9 mouse cellular contexts compared by ENCODE assay signal in genomic region chr7:79502152-79503102, GRCm38 (mm10). TPM values are rescaled to one million over a fixed set of nuclear protein-coding genes. Genes with fewer than 3 reads are reported as not detected.
DNase-seq lines count a peak whose midpoint lies in the region; ATAC-seq and TF ChIP-seq lines count a peak whose summit lies in the region.
"Had no signal": no experiment of that assay in that cellular context is flagged by ENCODE, and none has a peak within 500 bp of the region (broad histone marks: within the 10 kb centered on the region; RNA-seq: fewer than 3 reads in every experiment).

No protein-coding gene starts in this region.

- H3K9me3 ChIP-seq in ES-E14 (ENCODE audit: control insufficient read depth, insufficient read depth, low read depth, low read length), result no peaks in the 10 kb centered on the region
- H3K9me3 ChIP-seq in embryonic facial prominence, embryonic 12.5 days, result no peaks in the 10 kb centered on the region
- no peaks in the 10 kb centered on the region for H3K9me3 ChIP-seq in hindbrain, postnatal 0 days (ENCODE audit: low read length)

- peaks cover 100% of the 10 kb centered on the region for H3K27me3 ChIP-seq in embryonic facial prominence, embryonic 12.5 days
- no peaks in the 10 kb centered on the region for H3K27me3 ChIP-seq in hindbrain, postnatal 0 days (ENCODE audit: insufficient read depth, low read length)

- H3K27ac ChIP-seq in ES-E14 (ENCODE audit: insufficient read depth, low read depth, low read length, poor library complexity, severe bottlenecking), result no peak overlapping the region
- no peak overlapping the region for H3K27ac ChIP-seq in embryonic facial prominence, embryonic 12.5 days
- peak overlapping the region; percentile 97 for H3K27ac ChIP-seq in hindbrain, postnatal 0 days

- in situ Hi-C loops in ES-E14 (cut with MboI; ENCODE audit: low sequenced_read_pairs in 2 of 2, unreplicated experiment in 2 of 2), result no loop called here

- DNase-seq in embryo, embryonic 11 days, result peak; percentile 22
- no peak for DNase-seq in embryo, embryonic 10 days (ENCODE audit: low spot score)
- DNase-seq in ES-E14 (ENCODE audit: low read depth, low spot score), result no peak
- DNase-seq in hindbrain, postnatal 0 days (ENCODE audit: low spot score), result peak; percentile 43
- DNase-seq in heart, adult 11 months, result no peak
- no peak for DNase-seq in natural killer cell, adult 2 months (ENCODE audit: low spot score in 2 of 2)
- DNase-seq in MN1 (ENCODE audit: low spot score), result no peak
- DNase-seq: kidney, postnatal 36 days had no signal

- H3K4me3 ChIP-seq in ES-E14 (ENCODE audit: insufficient read depth in 1 of 2, low read depth in 1 of 2, low read length in 2 of 2, poor library complexity in 1 of 2, severe bottlenecking in 1 of 2), result no peak overlapping the region
- peak overlapping the region; percentile 3; the same call in 1 of the 2 replicates for H3K4me3 ChIP-seq in embryonic facial prominence, embryonic 12.5 days
- peak overlapping the region; percentile 89 for H3K4me3 ChIP-seq in hindbrain, postnatal 0 days (ENCODE audit: low read length)

- peaks cover 0 to 11% of the 10 kb centered on the region in 2 experiments; a peak in 2 of 4 replicates for H3K4me1 ChIP-seq in ES-E14 (ENCODE audit: control insufficient read depth in 2 of 2, insufficient read depth in 2 of 2, low read length in 2 of 2, poor library complexity in 1 of 2)
- peaks cover 14% of the 10 kb centered on the region; the same call in 1 of the 2 replicates for H3K4me1 ChIP-seq in embryonic facial prominence, embryonic 12.5 days
- peaks cover 5% of the 10 kb centered on the region; the same call in 1 of the 2 replicates for H3K4me1 ChIP-seq in hindbrain, postnatal 0 days (ENCODE audit: insufficient read depth, low read length)

- no peak for ATAC-seq in embryonic facial prominence, embryonic 12.5 days (ENCODE audit: insufficient number of reproducible peaks, insufficient read depth, low FRiP score, low TSS enrichment)
- ATAC-seq in hindbrain, postnatal 0 days, result no peak

- H3K36me3 ChIP-seq in ES-E14 (ENCODE audit: control insufficient read depth, insufficient read depth, low read length, poor library complexity, severe bottlenecking), result no peaks in the 10 kb centered on the region; the same call in 1 of the 2 replicates
- no peaks in the 10 kb centered on the region for H3K36me3 ChIP-seq in embryonic facial prominence, embryonic 12.5 days
- H3K36me3 ChIP-seq in hindbrain, postnatal 0 days (ENCODE audit: insufficient read depth, low read length), result no peaks in the 10 kb centered on the region

- H3K9ac ChIP-seq in ES-E14 (ENCODE audit: insufficient read depth, low read depth, low read length, poor library complexity, severe bottlenecking), result no peak overlapping the region
- H3K9ac ChIP-seq in embryonic facial prominence, embryonic 12.5 days, result no peak overlapping the region
- H3K9ac ChIP-seq in hindbrain, postnatal 0 days (replicated peaks; ENCODE audit: low read length), result peak overlapping the region; percentile 98

- 0 out of 2 replicates have a peak overlapping the region, but pooled peaks have one; percentile 13 for H3K4me2 ChIP-seq in embryonic facial prominence, embryonic 12.5 days (replicated peaks)
- peak overlapping the region; percentile 93 for H3K4me2 ChIP-seq in hindbrain, postnatal 0 days (ENCODE audit: low read depth, low read length)

- TF ChIP-seq CTCF in hindbrain, postnatal 0 days (IDR thresholded peaks at IDR 0.05; ENCODE audit: low read depth), result no peak

- WGBS in embryonic facial prominence, embryonic 12.5 days, result 5% methylated on average over 10 of the region's 10 CpGs
- 9% methylated on average over 10 of the region's 10 CpGs for WGBS in hindbrain, postnatal 0 days

TF ChIP-seq in ES-E14, 5 proteins besides CTCF, POLR2A, EP300 and RAD21:
- TF ChIP-seq HCFC1 (IDR thresholded peaks at IDR 0.05; ENCODE audit: borderline replicate concordance, insufficient read depth, low read length) (no peak), MAFK (IDR thresholded peaks at IDR 0.05; ENCODE audit: insufficient read depth, low read depth, low read length) (peak; percentile 69), CHD2 (IDR thresholded peaks at IDR 0.05; ENCODE audit: low read depth, low read length) (no peak)

RNA-seq across cellular contexts. Expression of gene Polg, which starts 36.3 kb away (rescaled TPM):
- total RNA-seq in ES-E14 (2012; rRNA removed), result 163 and 240 TPM in 2 replicates
- polyA plus RNA-seq in embryonic facial prominence, embryonic 12.5 days (2016; fragmentation: Nextera tagmentation; extraction: Ambion mirVana), result 42.3 and 42.5 TPM in 2 replicates
- total RNA-seq in hindbrain, postnatal 0 days (2014; rRNA removed), result 60.0 and 79.5 TPM in 2 replicates
- polyA plus RNA-seq in hindbrain, postnatal 0 days (2015; fragmentation: Nextera tagmentation; extraction: Ambion mirVana), result 23.8 and 23.9 TPM in 2 replicates

Comparison
In these comparisons a context has a peak if more than half of its experiments do, and no peak if none do; other contexts are left out.
1. DNase-seq: peak in embryo, embryonic 11 days (single experiment) and hindbrain, postnatal 0 days (single experiment); none in embryo, embryonic 10 days (single experiment), ES-E14 (single experiment), heart, adult 11 months (single experiment), natural killer cell, adult 2 months (0 of 2) and MN1 (single experiment).
2. H3K4me3 ChIP-seq: peak in embryonic facial prominence, embryonic 12.5 days (single experiment) and hindbrain, postnatal 0 days (single experiment); none in ES-E14 (0 of 2).